Mouse (Mus musculus): Measurements from ENCODE around the gene Fhit. TPM values are rescaled to one million over a fixed set of nuclear protein-coding genes. Genes with fewer than 3 reads are reported as not detected.

Fhit gene
- polyA plus RNA-seq, 1 experiment from 2014 or later: 4.6 TPM

DNA sequence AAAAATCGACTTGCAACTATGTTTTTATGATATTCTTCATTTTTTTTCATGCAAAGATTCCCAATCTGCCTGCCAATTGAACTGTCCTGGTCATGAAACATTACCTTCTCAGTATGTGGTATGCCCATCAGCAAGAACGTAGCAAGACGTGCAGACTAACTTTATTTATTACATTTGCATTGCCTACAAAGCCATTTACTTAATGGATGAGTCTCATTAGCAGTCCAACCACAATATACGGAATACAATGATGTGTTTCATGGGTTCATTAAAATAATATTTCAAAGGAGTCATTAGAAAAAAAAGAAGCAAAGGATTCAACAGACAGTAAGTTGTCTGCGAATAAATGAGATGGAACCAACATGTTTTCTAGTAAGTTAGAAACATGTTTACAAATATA is 933.1 kb downstream of the Fhit start:
- no peaks in the 10 kb centered on the region for H3K27me3 ChIP-seq (replicated peaks)
- 55% methylated on average over 5 of the region's 5 CpGs for WGBS
- H3K9me3 ChIP-seq: no peaks in the 10 kb centered on the region
- H3K4me3 ChIP-seq: no peak overlapping the region
- no peaks in the 10 kb centered on the region for H3K36me3 ChIP-seq
- no peaks in the 10 kb centered on the region for H3K4me1 ChIP-seq
- H3K9ac ChIP-seq: no peak overlapping the region
- no peak overlapping the region for H3K4me2 ChIP-seq (replicated peaks)
- no peak for ATAC-seq (ENCODE audit: low FRiP score, low read depth)
- no peak overlapping the region for H3K27ac ChIP-seq

DNA sequence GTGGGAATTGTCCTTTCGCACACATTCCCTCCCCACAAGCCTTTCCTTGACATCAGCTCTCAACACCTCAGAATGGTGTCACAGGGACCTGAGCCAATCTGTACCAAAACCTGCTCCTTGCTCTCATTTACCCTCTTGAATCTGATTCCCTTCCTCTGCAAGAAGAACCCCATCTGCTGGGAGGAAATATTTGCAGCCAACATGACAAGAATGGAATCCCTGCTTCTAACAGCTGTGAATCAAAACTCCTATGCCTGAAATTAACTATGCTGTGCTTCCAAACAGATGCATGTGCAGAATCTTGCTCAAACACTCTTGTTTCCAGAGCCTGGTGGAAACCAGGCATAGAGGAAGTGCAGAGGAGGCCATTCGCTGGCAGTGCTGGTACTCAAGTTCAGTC is 940.0 kb downstream of the Fhit start:
- no peak for ATAC-seq (ENCODE audit: low FRiP score, low read depth)

DNA sequence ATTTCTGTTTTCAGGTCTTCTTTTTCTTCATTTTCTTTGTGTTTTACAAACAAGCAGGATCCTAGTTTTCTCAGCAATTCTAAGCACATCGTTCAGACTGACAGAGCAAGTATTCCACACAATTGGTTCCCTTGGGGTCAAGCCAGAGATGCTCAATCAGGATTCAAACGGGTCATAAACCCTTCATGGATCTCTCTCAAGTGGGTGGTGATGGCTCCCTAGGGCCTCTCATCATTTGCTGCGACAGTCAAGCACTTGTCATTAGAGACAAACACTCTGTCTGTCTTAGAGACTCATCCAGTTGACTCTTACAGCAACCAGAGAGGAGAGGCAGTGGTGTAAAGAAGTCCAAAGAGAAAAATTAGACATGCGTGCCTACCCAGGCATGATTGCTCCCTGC is 948.6 kb downstream of the Fhit start:
- no peaks in the 10 kb centered on the region for H3K9me3 ChIP-seq
- no peak overlapping the region for H3K9ac ChIP-seq
- peaks cover 7% of the 10 kb centered on the region; the same call in 1 of the 2 replicates for H3K4me1 ChIP-seq
- WGBS: 6% methylated on average over 4 of the region's 4 CpGs
- no peak overlapping the region for H3K4me3 ChIP-seq
- H3K36me3 ChIP-seq: no peaks in the 10 kb centered on the region
- no peaks in the 10 kb centered on the region for H3K27me3 ChIP-seq (replicated peaks)
- H3K27ac ChIP-seq: no peak overlapping the region
- H3K4me2 ChIP-seq (replicated peaks): no peak overlapping the region
- ATAC-seq (ENCODE audit: low FRiP score, low read depth): peak; percentile 81; the same call in 1 of the 2 replicates

More for the DNA sequence above, 940.0 kb downstream of the Fhit start:
- WGBS: 89% methylated on average over 2 of the region's 2 CpGs
- Histone ChIP-seq H3K36me3 (no peaks in the 10 kb centered on the region), H3K4me2 (replicated peaks) (no peak overlapping the region), H3K4me3 (no peak overlapping the region), H3K9me3 (no peaks in the 10 kb centered on the region), H3K4me1 (no peaks in the 10 kb centered on the region), H3K27ac (no peak overlapping the region), H3K9ac (no peak overlapping the region), H3K27me3 (replicated peaks) (no peaks in the 10 kb centered on the region)

DNA sequence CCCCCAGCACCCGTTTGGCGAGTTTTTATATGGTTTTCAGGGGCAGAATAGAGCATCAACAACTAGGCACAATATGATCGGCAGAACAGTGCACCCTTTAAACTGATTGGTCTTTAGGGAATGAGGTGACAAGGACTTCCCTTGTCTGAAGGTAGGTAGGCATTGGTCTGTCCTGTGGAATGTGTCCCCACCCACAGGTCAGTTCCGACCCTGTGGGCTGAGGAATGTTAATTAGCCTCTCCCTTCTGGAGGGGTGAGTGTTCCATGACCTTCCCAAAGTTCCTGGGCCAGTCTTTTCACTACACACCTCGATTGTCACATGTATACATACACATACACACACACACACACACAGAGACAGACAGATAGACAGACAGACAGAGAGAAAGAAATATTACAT is 950.7 kb downstream of the Fhit start:
- H3K4me3 ChIP-seq: no peak overlapping the region
- H3K4me2 ChIP-seq (replicated peaks): no peak overlapping the region
- no peak for ATAC-seq (ENCODE audit: low FRiP score, low read depth)
- no peaks in the 10 kb centered on the region for H3K36me3 ChIP-seq
- no peaks in the 10 kb centered on the region for H3K9me3 ChIP-seq
- peaks cover 7% of the 10 kb centered on the region; the same call in 1 of the 2 replicates for H3K4me1 ChIP-seq
- WGBS: 64% methylated on average over 5 of the region's 5 CpGs
- H3K27ac ChIP-seq: no peak overlapping the region
- no peaks in the 10 kb centered on the region for H3K27me3 ChIP-seq (replicated peaks)
- H3K9ac ChIP-seq: no peak overlapping the region

DNA sequence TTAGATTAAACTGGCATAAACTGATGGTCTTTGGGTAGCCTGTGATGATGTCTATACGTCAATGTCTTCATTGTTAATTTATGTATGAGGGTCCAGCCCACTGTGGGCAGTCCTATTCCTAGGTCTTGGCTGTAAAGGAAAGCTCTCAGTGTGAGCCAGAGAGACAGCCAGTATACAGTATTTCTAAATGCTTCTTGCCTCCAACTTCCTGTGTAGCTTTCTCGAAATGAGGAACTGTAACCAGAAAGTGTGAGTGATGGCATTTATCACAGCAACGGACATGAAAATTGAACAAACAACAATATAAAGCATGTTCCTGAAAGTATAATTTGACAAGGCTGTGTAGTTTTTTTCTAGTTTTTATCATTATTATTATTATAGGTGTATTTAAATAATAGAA is 952.8 kb downstream of the Fhit start:
- no peak overlapping the region for H3K4me3 ChIP-seq
- 92% methylated on average over 3 of the region's 3 CpGs for WGBS
- H3K9me3 ChIP-seq: no peaks in the 10 kb centered on the region
- no peak overlapping the region for H3K27ac ChIP-seq
- H3K27me3 ChIP-seq (replicated peaks): no peaks in the 10 kb centered on the region
- no peaks in the 10 kb centered on the region for H3K36me3 ChIP-seq
- H3K4me2 ChIP-seq (replicated peaks): no peak overlapping the region
- no peak for ATAC-seq (ENCODE audit: low FRiP score, low read depth)
- peaks cover 7% of the 10 kb centered on the region; the same call in 1 of the 2 replicates for H3K4me1 ChIP-seq
- H3K9ac ChIP-seq: no peak overlapping the region

DNA sequence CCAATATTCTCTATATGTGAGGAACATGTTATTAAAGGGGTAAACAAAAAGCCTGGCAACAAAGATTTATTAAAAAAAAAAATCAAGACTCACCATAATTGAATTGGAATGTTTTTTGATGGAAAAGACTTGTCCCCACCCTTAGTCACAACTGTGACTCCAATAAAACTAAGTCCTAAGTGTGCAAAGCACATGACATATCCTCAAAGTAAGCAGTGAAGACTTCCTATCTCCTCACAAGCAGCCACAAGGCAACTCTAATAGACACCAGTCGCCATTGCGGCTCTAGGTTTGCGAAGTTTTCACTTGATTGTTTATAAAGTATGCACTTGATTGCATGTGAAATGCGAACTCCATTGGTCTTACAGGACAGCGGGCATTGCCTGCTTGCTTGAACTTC is 956.1 kb downstream of the Fhit start:
- Histone ChIP-seq H3K4me3 (no peak overlapping the region), H3K4me1 (no peaks in the 10 kb centered on the region), H3K27me3 (replicated peaks) (no peaks in the 10 kb centered on the region; the same call in 1 of the 2 replicates), H3K9me3 (no peaks in the 10 kb centered on the region), H3K36me3 (no peaks in the 10 kb centered on the region), H3K9ac (no peak overlapping the region), H3K4me2 (replicated peaks) (no peak overlapping the region), H3K27ac (no peak overlapping the region)
- WGBS: 91% methylated on average over 5 of the region's 5 CpGs
- no peak for ATAC-seq (ENCODE audit: low FRiP score, low read depth)

DNA sequence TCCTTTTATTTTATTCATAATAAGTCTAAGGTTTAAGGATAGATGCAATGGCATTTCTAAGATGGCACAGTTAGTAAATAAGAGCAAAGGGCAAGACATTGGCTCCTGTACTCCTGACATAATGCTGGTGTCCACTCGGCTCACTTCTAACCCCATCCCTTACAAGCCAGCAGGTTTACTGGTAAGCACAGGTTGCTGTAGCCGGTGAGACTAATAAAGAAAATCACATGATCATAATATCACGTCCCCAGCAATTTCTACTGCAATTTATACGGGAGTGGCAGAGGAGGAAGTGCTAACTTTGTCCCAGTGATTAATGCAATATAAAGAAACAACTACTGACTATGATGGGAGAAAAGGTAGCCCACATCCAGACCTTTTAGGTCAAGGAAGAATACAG is 956.5 kb downstream of the Fhit start:
- H3K9ac ChIP-seq: no peak overlapping the region
- H3K27ac ChIP-seq: no peak overlapping the region
- no peaks in the 10 kb centered on the region for H3K4me1 ChIP-seq
- H3K9me3 ChIP-seq: no peaks in the 10 kb centered on the region
- WGBS: 90% methylated on average over 4 of the region's 4 CpGs
- ATAC-seq (ENCODE audit: low FRiP score, low read depth): no peak
- no peaks in the 10 kb centered on the region for H3K36me3 ChIP-seq
- no peaks in the 10 kb centered on the region; the same call in 1 of the 2 replicates for H3K27me3 ChIP-seq (replicated peaks)
- H3K4me2 ChIP-seq (replicated peaks): no peak overlapping the region
- no peak overlapping the region for H3K4me3 ChIP-seq

GRCm38 (mm10) chr14:10194130-10194529 is 967.7 kb downstream of the Fhit start:
- Histone ChIP-seq H3K4me3 (no peak overlapping the region), H3K9me3 (no peaks in the 10 kb centered on the region), H3K27ac (no peak overlapping the region), H3K4me2 (replicated peaks) (no peak overlapping the region), H3K36me3 (no peaks in the 10 kb centered on the region), H3K9ac (no peak overlapping the region), H3K4me1 (no peaks in the 10 kb centered on the region), H3K27me3 (replicated peaks) (no peaks in the 10 kb centered on the region)
- ATAC-seq (ENCODE audit: low FRiP score, low read depth): no peak
- 86% methylated on average over 5 of the region's 5 CpGs for WGBS

- Histone ChIP-seq H3K4me1 (no peaks in the 10 kb centered on the region), H3K4me2 (replicated peaks) (no peak overlapping the region), H3K4me3 (no peak overlapping the region), H3K27me3 (replicated peaks) (no peaks in the 10 kb centered on the region), H3K36me3 (no peaks in the 10 kb centered on the region), H3K27ac (no peak overlapping the region), H3K9ac (no peak overlapping the region), H3K9me3 (no peaks in the 10 kb centered on the region)
- no peak for ATAC-seq (ENCODE audit: low FRiP score, low read depth)
- 34% methylated on average over 2 of the region's 2 CpGs for WGBS
Measured at GRCm38 (mm10) chr14:10171761-10172160, 990.1 kb downstream of the Fhit start.

GRCm38 (mm10) chr14:10166641-10167429 is 995.0 kb downstream of the Fhit start:
- ATAC-seq (ENCODE audit: low FRiP score, low read depth): no peak
- Histone ChIP-seq H3K27ac (no peak overlapping the region), H3K36me3 (no peaks in the 10 kb centered on the region), H3K4me1 (no peaks in the 10 kb centered on the region), H3K9ac (no peak overlapping the region), H3K4me2 (replicated peaks) (no peak overlapping the region), H3K27me3 (replicated peaks) (no peaks in the 10 kb centered on the region), H3K9me3 (no peaks in the 10 kb centered on the region), H3K4me3 (no peak overlapping the region)
- WGBS: 74% methylated on average over 6 of the region's 6 CpGs

GRCm38 (mm10) chr14:10149872-10150271 is 1012.0 kb downstream of the Fhit start:
- no peak overlapping the region for H3K4me2 ChIP-seq (replicated peaks)
- no peak overlapping the region for H3K4me3 ChIP-seq
- WGBS: 34% methylated on average over 5 of the region's 5 CpGs
- H3K4me1 ChIP-seq: no peaks in the 10 kb centered on the region
- H3K27me3 ChIP-seq (replicated peaks): no peaks in the 10 kb centered on the region
- H3K9me3 ChIP-seq: no peaks in the 10 kb centered on the region
- no peak overlapping the region for H3K27ac ChIP-seq
- no peak overlapping the region for H3K9ac ChIP-seq
- no peaks in the 10 kb centered on the region for H3K36me3 ChIP-seq
- no peak for ATAC-seq (ENCODE audit: low FRiP score, low read depth)

DNA sequence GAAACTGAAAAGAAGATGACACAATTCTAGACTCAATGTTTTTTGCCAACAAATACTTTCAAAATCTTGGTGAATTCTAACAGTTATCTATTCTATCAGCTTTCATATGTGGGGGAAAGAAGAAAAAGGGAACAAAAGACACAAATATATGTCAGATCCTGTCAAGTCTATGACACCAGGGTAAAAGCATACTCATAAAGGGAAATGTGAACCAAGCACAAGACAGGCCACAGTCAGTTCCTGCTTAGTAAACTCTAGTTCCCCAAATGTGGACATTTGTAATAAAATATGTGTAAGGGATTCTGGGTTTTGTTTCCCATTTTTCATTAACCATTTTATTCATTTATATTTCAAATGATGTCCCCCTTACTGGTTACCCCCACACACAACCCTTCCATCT is 1022.5 kb downstream of the Fhit start:
- Histone ChIP-seq H3K36me3 (no peaks in the 10 kb centered on the region), H3K4me3 (no peak overlapping the region), H3K4me1 (no peaks in the 10 kb centered on the region), H3K27me3 (replicated peaks) (no peaks in the 10 kb centered on the region), H3K9me3 (no peaks in the 10 kb centered on the region), H3K4me2 (replicated peaks) (no peak overlapping the region), H3K9ac (no peak overlapping the region), H3K27ac (no peak overlapping the region)
- ATAC-seq (ENCODE audit: low FRiP score, low read depth): no peak

GRCm38 (mm10) chr14:10133873-10134272 is 1028.0 kb downstream of the Fhit start:
- Histone ChIP-seq H3K9me3 (no peaks in the 10 kb centered on the region), H3K4me1 (no peaks in the 10 kb centered on the region), H3K27me3 (replicated peaks) (no peaks in the 10 kb centered on the region), H3K27ac (no peak overlapping the region), H3K9ac (no peak overlapping the region), H3K4me3 (no peak overlapping the region), H3K36me3 (no peaks in the 10 kb centered on the region), H3K4me2 (replicated peaks) (no peak overlapping the region)
- no peak for ATAC-seq (ENCODE audit: low FRiP score, low read depth)
- WGBS: 88% methylated on average over 10 of the region's 10 CpGs
